Mouse (Mus musculus) G1E (cell line): ENCODE data around the gene Pikfyve.

ENCODE experiments used
- CTCF ChIP-seq: IDR thresholded peaks from 2 replicates; pipeline ENCODE4 v1.5.1; 2012; ENCODE audit warnings: low read depth, low read length, inconsistent platforms, mixed read lengths
- GATA1 ChIP-seq: IDR thresholded peaks from 2 replicates; pipeline ENCODE4 v1.6.1; 2012; ENCODE audit warnings: borderline replicate concordance, low read length, inconsistent platforms, mixed read lengths
- GATA2 ChIP-seq: IDR thresholded peaks from 2 replicates; pipeline ENCODE4 v1.6.1; 2012; ENCODE audit warnings: low read depth, low read length, inconsistent platforms, borderline replicate concordance
- POLR2AphosphoS5 ChIP-seq: IDR thresholded peaks from 2 replicates; pipeline ENCODE4 v1.6.1; 2012; ENCODE audit warnings: low read depth, low read length, inconsistent platforms; ENCODE audit not compliant: insufficient replicate concordance
- TAL1 ChIP-seq: conservative IDR thresholded peaks from 2 replicates; pipeline ENCODE4 v1.6.1; 2012; ENCODE audit warnings: low read depth, low read length, inconsistent platforms, mixed read lengths

DNA sequence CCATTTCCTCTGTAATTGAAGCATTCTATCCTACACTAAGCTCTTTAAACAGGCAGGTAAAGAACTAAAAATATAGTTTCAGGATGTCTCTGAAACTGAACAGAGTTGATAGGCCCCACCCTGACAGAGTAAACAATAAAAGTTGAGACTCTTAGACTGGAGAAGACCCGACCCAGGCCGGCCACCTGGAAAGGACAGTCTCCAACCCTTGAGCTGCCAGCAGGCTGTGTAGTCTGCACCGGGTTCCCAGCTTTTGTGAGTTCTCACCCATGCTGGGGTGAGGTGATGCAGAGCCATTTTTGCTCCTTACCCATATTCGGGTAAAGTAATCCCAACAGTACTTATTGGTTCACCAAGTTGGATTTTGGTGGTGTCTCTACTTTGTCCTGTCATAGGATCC lies 10.3 kb upstream of the Pikfyve start:
- no peak for TF ChIP-seq CTCF
- TF ChIP-seq POLR2AphosphoS5, result no peak
- TF ChIP-seq GATA1, result no peak
- no peak for TF ChIP-seq TAL1
- TF ChIP-seq GATA2, result no peak
